Mouse (Mus musculus) testis, adult 2 months (tissue): Measurements from ENCODE around the gene Insyn1. TPM values are rescaled to one million over a fixed set of nuclear protein-coding genes. Genes with fewer than 3 reads are reported as not detected.

ENCODE experiments used
- H3K27ac ChIP-seq: fragments of 200-500 bp; 2 replicates; pipeline ENCODE4 v1.5.1; 2012; ENCODE audit warnings: low read depth, low read length; ENCODE audit not compliant: control insufficient read depth, insufficient read depth
- H3K27me3 ChIP-seq: fragments of 200-500 bp; 2 replicates; pipeline ENCODE4 v1.6.1; 2012; ENCODE audit warnings: mild to moderate bottlenecking, low read length, moderate library complexity; ENCODE audit not compliant: control insufficient read depth, insufficient read depth
- H3K36me3 ChIP-seq: fragments of 200-500 bp; 2 replicates; pipeline ENCODE4 v1.6.1; 2012; ENCODE audit warnings: mild to moderate bottlenecking, low read length; ENCODE audit not compliant: control insufficient read depth, insufficient read depth
- H3K4me1 ChIP-seq: fragments of 200-500 bp; 2 replicates; pipeline ENCODE4 v1.6.1; 2012; ENCODE audit warnings: low read length; ENCODE audit not compliant: control insufficient read depth, insufficient read depth
- H3K4me3 ChIP-seq: fragments of 200-500 bp; 2 replicates; pipeline ENCODE4 v1.5.1; 2012; ENCODE audit warnings: low read depth, mild to moderate bottlenecking, low read length, moderate library complexity, mixed read lengths; ENCODE audit not compliant: control insufficient read depth
- CTCF ChIP-seq: fragments of 200-500 bp; IDR thresholded peaks from 2 replicates; pipeline ENCODE4 v1.5.1; 2012; ENCODE audit warnings: low read depth, mild to moderate bottlenecking, inconsistent platforms, low read length, moderate library complexity; ENCODE audit not compliant: control insufficient read depth, insufficient read depth, insufficient replicate concordance
- POLR2A ChIP-seq: fragments of 200-500 bp; IDR thresholded peaks from 2 replicates; pipeline ENCODE4 v1.6.1; 2012; ENCODE audit warnings: low read depth, mild to moderate bottlenecking, inconsistent platforms, low read length, moderate library complexity; ENCODE audit not compliant: control insufficient read depth
- polyA plus RNA-seq: library from polyadenylated mRNA; depleted of rRNA; stranded (reverse); fragments of >200 nt; gene quantifications from 2 replicates; pipeline ENCODE4 v1.2.3, GENCODE M21; 2012

Gene Insyn1
- polyA plus RNA-seq, 1 experiment, result 1.4 TPM

DNA sequence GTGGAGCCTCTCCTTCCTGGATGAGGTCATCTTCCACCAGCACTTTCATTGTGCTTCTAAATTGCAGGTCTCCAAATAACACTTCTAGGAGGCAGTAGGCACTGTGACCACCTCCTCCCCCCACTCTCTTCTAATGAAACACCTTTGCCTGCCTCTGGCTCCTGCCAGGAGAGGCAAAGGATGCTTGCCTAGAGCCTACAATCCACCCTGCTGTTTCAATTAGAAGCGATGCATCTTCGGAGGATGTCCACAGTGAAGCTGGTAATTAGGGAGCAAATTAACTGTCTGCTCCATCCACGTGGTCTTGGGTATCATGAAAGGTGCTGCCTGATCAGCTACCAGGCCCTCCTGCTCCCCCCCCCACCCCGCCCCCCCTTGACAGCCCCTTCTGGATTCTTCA lies 41.6 kb upstream of the Insyn1 start:
- Histone ChIP-seq H3K4me1 (peaks cover 3% of the 10 kb centered on the region), H3K27ac (no peak overlapping the region), H3K27me3 (no peaks in the 10 kb centered on the region), H3K4me3 (no peak overlapping the region), H3K36me3 (no peaks in the 10 kb centered on the region)
- TF ChIP-seq POLR2A, result no peak
- TF ChIP-seq CTCF, result no peak

DNA sequence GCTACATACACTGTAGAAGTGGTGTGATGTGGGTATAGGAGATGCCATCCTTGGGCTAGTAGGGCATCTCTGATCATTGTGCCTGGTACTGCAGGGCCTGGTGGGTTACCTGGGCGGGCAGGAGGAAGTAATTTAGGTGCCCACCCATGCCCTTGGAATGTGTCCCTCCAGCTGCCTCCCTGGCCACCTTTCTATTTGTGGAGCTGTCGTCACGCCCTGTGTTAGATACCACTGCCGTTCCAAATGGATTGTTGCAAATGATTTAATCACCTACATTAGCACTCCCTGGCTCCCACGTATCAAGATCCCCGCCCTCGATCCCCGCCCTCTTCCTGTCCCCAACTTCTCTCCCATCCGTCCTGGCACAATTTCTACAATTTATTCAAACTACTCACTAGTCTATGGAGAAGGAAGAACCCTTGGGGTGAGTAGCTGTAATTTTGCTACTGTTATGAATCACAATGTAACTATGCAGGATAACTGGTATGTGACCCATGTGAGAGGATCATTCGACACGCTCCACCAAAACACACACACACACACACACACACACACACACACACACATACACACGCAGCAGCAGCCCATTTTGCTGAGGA lies 40.3 kb upstream of the Insyn1 start:
- no peak overlapping the region for H3K27ac ChIP-seq
- H3K4me1 ChIP-seq, result no peaks in the 10 kb centered on the region
- H3K4me3 ChIP-seq, result no peak overlapping the region
- TF ChIP-seq POLR2A (no peak), CTCF (no peak)
- no peaks in the 10 kb centered on the region for H3K36me3 ChIP-seq
- H3K27me3 ChIP-seq, result no peaks in the 10 kb centered on the region

DNA sequence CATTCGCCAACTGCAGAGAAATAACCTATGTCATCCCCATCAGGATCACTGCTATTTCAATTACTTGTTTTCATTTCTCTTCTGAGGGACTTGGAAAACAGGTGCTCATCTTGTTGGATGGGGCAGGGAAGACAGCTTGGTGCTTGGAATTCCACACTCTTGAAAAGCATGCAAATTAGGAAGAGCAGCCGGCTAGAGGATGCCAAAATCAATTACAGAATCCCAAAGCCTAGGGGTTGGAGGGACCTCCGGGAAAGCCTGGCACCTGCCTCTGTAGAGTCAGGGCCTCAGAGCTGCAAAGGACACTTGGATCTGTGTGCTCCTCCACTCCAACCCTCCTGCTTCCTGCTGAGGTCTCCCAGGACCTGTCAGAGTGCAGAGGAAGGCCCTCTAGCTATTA lies 38.9 kb upstream of the Insyn1 start:
- TF ChIP-seq POLR2A, result no peak
- no peak for TF ChIP-seq CTCF
- Histone ChIP-seq H3K4me3 (no peak overlapping the region), H3K4me1 (no peaks in the 10 kb centered on the region; the same call in 1 of the 2 replicates), H3K27me3 (no peaks in the 10 kb centered on the region), H3K36me3 (no peaks in the 10 kb centered on the region), H3K27ac (no peak overlapping the region)

DNA sequence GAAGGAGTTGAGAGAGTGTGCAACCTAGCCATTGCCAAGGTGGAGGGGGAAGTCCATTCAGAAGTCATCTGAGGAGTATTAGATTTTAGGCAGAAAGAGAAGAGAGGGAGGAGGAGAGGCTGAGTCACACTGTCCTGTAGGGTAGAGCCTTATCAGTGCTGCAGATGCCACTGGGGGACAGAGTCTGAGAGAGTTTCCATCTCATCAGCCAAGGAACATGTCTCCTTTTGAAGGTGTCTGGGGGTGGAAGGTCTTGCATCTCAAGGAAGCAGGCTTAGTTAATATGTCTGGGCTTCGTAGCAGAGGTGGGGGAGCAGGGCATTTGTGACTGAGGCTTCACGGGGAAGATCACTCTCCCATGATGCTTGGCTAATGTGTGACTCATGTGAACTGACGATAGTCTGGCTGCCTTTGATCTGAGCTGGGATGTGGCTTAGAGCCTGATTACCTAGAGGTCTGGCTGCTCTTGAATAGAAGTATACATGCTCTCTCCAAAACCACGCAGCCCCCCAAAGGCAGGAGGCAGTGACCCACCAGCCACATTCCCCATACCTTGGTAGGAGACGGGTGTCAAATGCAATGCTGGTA lies 34.5 kb upstream of the Insyn1 start:
- no peak overlapping the region for H3K4me3 ChIP-seq
- no peak overlapping the region for H3K27ac ChIP-seq
- H3K27me3 ChIP-seq, result no peaks in the 10 kb centered on the region
- H3K4me1 ChIP-seq, result no peaks in the 10 kb centered on the region; the same call in 1 of the 2 replicates
- TF ChIP-seq CTCF, result no peak
- TF ChIP-seq POLR2A, result no peak
- no peaks in the 10 kb centered on the region for H3K36me3 ChIP-seq

- Histone ChIP-seq H3K4me3 (peak overlapping the region; percentile 69; the same call in 1 of the 2 replicates), H3K36me3 (no peaks in the 10 kb centered on the region), H3K4me1 (no peaks in the 10 kb centered on the region; the same call in 1 of the 2 replicates), H3K27me3 (no peaks in the 10 kb centered on the region), H3K27ac (no peak overlapping the region)
- TF ChIP-seq POLR2A, result no peak
- TF ChIP-seq CTCF, result no peak
Observed at GRCm38 (mm10) chr9:58454886-58455285, 33.5 kb upstream of the Insyn1 start.

GRCm38 (mm10) chr9:58455798-58456197 lies 32.6 kb upstream of the Insyn1 start:
- no peaks in the 10 kb centered on the region; the same call in 1 of the 2 replicates for H3K4me1 ChIP-seq
- no peak overlapping the region for H3K27ac ChIP-seq
- no peaks in the 10 kb centered on the region for H3K27me3 ChIP-seq
- peak overlapping the region; percentile 69 for H3K4me3 ChIP-seq
- no peak for TF ChIP-seq POLR2A
- TF ChIP-seq CTCF, result no peak
- no peaks in the 10 kb centered on the region for H3K36me3 ChIP-seq

DNA sequence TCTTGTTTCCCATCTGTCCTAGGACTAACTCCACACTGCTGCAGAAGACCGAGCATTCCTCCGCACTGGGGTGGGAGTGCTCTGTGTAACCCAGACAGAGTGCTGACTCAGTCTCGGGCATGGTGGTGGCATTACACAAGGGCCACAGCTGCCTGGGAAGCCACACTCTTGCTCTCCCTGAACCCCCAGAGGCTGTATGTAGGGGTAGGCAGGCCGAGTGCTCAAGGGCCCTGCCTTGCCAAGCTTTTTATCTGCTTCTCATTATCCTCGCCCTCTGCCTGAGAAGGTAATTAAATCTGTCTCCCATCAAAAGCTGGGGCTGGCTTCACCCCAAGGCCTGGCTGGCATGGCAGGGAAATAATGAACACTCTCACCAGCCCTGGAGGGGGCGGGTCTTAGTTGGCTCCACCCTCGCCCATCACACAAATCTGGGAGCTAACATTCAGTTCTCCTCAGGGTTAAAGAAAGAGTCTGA lies 30.9 kb upstream of the Insyn1 start:
- Histone ChIP-seq H3K4me1 (no peaks in the 10 kb centered on the region; the same call in 1 of the 2 replicates), H3K27me3 (no peaks in the 10 kb centered on the region), H3K36me3 (no peaks in the 10 kb centered on the region), H3K27ac (no peak overlapping the region), H3K4me3 (peak overlapping the region; percentile 11; the same call in 1 of the 2 replicates)
- TF ChIP-seq POLR2A, result no peak
- TF ChIP-seq CTCF, result no peak
